Mouse (Mus musculus) olfactory bulb, adult 2 months (tissue): Measurements from ENCODE around the gene Efhd1.

Experiments
- CTCF ChIP-seq: fragments of 200-500 bp; IDR thresholded peaks from 2 replicates; pipeline ENCODE4 v1.5.1; 2012; ENCODE audit warnings: low read depth, mild to moderate bottlenecking, low read length, moderate library complexity; ENCODE audit not compliant: insufficient read depth
- POLR2A ChIP-seq: fragments of 200-500 bp; IDR thresholded peaks from 2 replicates; pipeline ENCODE4 v1.6.1; 2012; ENCODE audit warnings: mild to moderate bottlenecking, low read depth, low read length, moderate library complexity; ENCODE audit not compliant: insufficient read depth

- TF ChIP-seq CTCF (no peak), POLR2A (no peak)
These were observed 6.7 kb downstream of the Efhd1 start for GRCm38 (mm10) chr1:87270641-87271467.
